Mouse (Mus musculus) G1E (cell line): ENCODE results near the gene Sirpa. TPM values are rescaled to one million over a fixed set of nuclear protein-coding genes. Genes with fewer than 3 reads are reported as not detected.

Experiments
- ATAC-seq: 2 replicates; pipeline ENCODE4 v1.8.0; 2016; ENCODE audit warnings: mild to moderate bottlenecking; ENCODE audit not compliant: insufficient number of reproducible peaks, poor library complexity, low FRiP score, severe bottlenecking; ENCODE audit errors: extremely low read depth
- DNase-seq: peaks from one replicate; pipeline ENCODE4 v3.0.0; 2012; ENCODE audit warnings: low spot score
- H3K27me3 ChIP-seq: 2 replicates; pipeline ENCODE4 v1.6.1; 2012; ENCODE audit warnings: mild to moderate bottlenecking, low read length, inconsistent platforms; ENCODE audit not compliant: insufficient read depth
- H3K36me3 ChIP-seq: replicated peaks from 2 replicates; pipeline ENCODE3; 2012; ENCODE audit warnings: mild to moderate bottlenecking, inconsistent platforms
- H3K4me1 ChIP-seq: 2 replicates; pipeline ENCODE4 v1.6.1; 2012; ENCODE audit warnings: low read depth, low read length, inconsistent platforms, mixed read lengths; ENCODE audit not compliant: insufficient read depth
- H3K4me3 ChIP-seq: 2 replicates; pipeline ENCODE4 v1.5.1; 2012; ENCODE audit warnings: low read depth, mild to moderate bottlenecking, inconsistent platforms, low read length, moderate library complexity, mixed read lengths
- H3K9me3 ChIP-seq: replicated peaks from 2 replicates; pipeline ENCODE4 v1.6.1; 2012; ENCODE audit warnings: inconsistent platforms
- CTCF ChIP-seq: IDR thresholded peaks from 2 replicates; pipeline ENCODE4 v1.5.1; 2012; ENCODE audit warnings: low read depth, low read length, inconsistent platforms, mixed read lengths
- GATA1 ChIP-seq: IDR thresholded peaks from 2 replicates; pipeline ENCODE4 v1.6.1; 2012; ENCODE audit warnings: borderline replicate concordance, low read length, inconsistent platforms, mixed read lengths
- GATA2 ChIP-seq: IDR thresholded peaks from 2 replicates; pipeline ENCODE4 v1.6.1; 2012; ENCODE audit warnings: low read depth, low read length, inconsistent platforms, borderline replicate concordance
- POLR2AphosphoS5 ChIP-seq: IDR thresholded peaks from 2 replicates; pipeline ENCODE4 v1.6.1; 2012; ENCODE audit warnings: low read depth, low read length, inconsistent platforms; ENCODE audit not compliant: insufficient replicate concordance
- TAL1 ChIP-seq: conservative IDR thresholded peaks from 2 replicates; pipeline ENCODE4 v1.6.1; 2012; ENCODE audit warnings: low read depth, low read length, inconsistent platforms, mixed read lengths
- polyA plus RNA-seq: library from polyadenylated mRNA; stranded (reverse); fragments of >175 nt; gene quantifications from 2 replicates; pipeline ENCODE4 v1.2.3, GENCODE M21; 2012
- total RNA-seq, 2 experiments: library from RNA; stranded (forward) in 1 of 2; stranded (reverse) in 1 of 2; fragments of 200-1000 nt in 1 of 2; fragments of >200 nt in 1 of 2; fragmentation: Nextera tagmentation in 1 of 2; gene quantifications; 2 replicates each; pipeline ENCODE4 v1.2.3; 2014 to 2017

Gene Sirpa
- total and polyA plus RNA-seq, 3 experiments, result 1.2 TPM; not detected in 2

DNA sequence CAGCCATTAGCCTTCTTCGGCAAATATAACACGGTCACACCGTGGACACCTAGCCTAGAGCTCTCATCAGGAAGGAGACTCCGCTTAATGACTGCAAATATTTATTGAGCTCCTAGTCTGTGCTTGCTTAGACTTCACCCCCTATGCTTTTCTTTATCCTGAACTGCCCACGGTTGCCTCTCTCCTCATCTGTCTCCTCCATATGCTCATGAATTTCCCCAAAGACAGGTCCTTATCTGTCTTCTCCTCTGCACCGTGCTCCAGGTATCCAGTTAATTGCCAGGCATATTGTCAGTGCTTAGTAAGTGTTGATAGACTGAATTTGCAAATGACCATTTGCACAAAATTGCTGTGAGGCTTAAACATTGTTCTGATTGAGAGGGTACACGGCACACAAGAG is 23.5 kb upstream of the Sirpa start:
- no peaks in the 10 kb centered on the region for H3K4me1 ChIP-seq
- no peak for ATAC-seq
- DNase-seq, result no peak
- H3K27me3 ChIP-seq, result peaks cover 2% of the 10 kb centered on the region
- no peak for TF ChIP-seq CTCF
- no peak for TF ChIP-seq POLR2AphosphoS5
- TF ChIP-seq GATA2, result no peak
- TF ChIP-seq TAL1, result no peak
- TF ChIP-seq GATA1, result no peak
- H3K9me3 ChIP-seq, result no peaks in the 10 kb centered on the region
- H3K36me3 ChIP-seq, result no peaks in the 10 kb centered on the region
- no peak overlapping the region for H3K4me3 ChIP-seq

- ATAC-seq (no peak), DNase-seq (no peak)
- Histone ChIP-seq H3K9me3 (no peaks in the 10 kb centered on the region), H3K36me3 (no peaks in the 10 kb centered on the region), H3K27me3 (peaks cover 2% of the 10 kb centered on the region), H3K4me1 (no peaks in the 10 kb centered on the region), H3K4me3 (no peak overlapping the region)
- TF ChIP-seq GATA1, result no peak
- no peak for TF ChIP-seq GATA2
- no peak for TF ChIP-seq TAL1
- TF ChIP-seq POLR2AphosphoS5, result no peak
- TF ChIP-seq CTCF, result no peak
Measured at GRCm38 (mm10) chr2:129569556-129569955, 23.1 kb upstream of the Sirpa start.

GRCm38 (mm10) chr2:129573701-129574273 is 18.8 kb upstream of the Sirpa start:
- DNase-seq (no peak), ATAC-seq (no peak)
- TF ChIP-seq CTCF, result no peak
- TF ChIP-seq POLR2AphosphoS5, result no peak
- TF ChIP-seq TAL1, result no peak
- TF ChIP-seq GATA2, result no peak
- no peak for TF ChIP-seq GATA1
- Histone ChIP-seq H3K36me3 (no peaks in the 10 kb centered on the region), H3K4me1 (no peaks in the 10 kb centered on the region), H3K9me3 (no peaks in the 10 kb centered on the region), H3K27me3 (no peaks in the 10 kb centered on the region; the same call in none of the 2 replicates), H3K4me3 (no peak overlapping the region)

DNA sequence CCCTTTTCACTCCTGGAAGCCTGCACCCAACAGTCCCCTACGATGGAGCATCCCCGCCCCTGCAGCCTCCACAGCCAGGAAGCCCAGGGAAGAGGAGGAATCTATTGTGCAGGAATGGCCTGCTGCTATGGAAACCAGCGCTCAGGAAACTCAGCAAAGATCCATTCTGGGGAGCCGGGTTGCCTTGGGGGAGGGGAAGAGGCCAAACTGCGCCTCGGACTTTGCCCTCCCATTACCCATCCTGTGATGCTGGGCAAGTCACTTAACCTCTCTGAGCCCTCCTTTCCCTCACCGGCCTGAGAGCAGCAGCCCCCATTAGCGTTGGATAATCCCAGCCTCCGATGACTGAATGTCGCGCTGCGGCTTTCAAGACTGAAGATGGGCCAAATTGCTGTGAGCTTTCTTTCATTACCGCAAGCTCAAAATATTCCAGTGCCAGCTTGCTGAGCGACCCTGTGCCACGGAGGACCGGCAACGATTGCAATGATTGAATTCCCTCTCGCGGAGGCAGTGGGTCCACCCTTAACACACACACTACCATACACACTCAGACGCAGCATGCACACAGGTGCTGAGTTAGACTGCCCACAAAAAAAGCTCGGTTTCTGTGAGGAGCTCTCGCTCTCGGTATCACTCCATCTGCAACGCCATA is 18.1 kb upstream of the Sirpa start:
- peaks cover 5% of the 10 kb centered on the region for H3K27me3 ChIP-seq
- no peak for TF ChIP-seq CTCF
- TF ChIP-seq GATA1, result no peak
- no peak for TF ChIP-seq TAL1
- no peak for TF ChIP-seq POLR2AphosphoS5
- TF ChIP-seq GATA2, result no peak
- no peak for DNase-seq

GRCm38 (mm10) chr2:129575113-129575512 is 17.5 kb upstream of the Sirpa start:
- ATAC-seq, result no peak
- Histone ChIP-seq H3K27me3 (peaks cover 5% of the 10 kb centered on the region), H3K9me3 (no peaks in the 10 kb centered on the region), H3K4me3 (no peak overlapping the region), H3K36me3 (no peaks in the 10 kb centered on the region), H3K4me1 (no peaks in the 10 kb centered on the region)
- TF ChIP-seq TAL1 (no peak), GATA1 (no peak), POLR2AphosphoS5 (no peak), GATA2 (no peak), CTCF (no peak)
- DNase-seq, result no peak

More for the DNA sequence above, 18.1 kb upstream of the Sirpa start:
- Histone ChIP-seq H3K4me1 (no peaks in the 10 kb centered on the region), H3K4me3 (no peak overlapping the region), H3K9me3 (no peaks in the 10 kb centered on the region), H3K36me3 (no peaks in the 10 kb centered on the region)
- ATAC-seq, result no peak

- no peak for TF ChIP-seq TAL1
- TF ChIP-seq GATA2, result no peak
- no peak for TF ChIP-seq GATA1
- TF ChIP-seq POLR2AphosphoS5, result no peak
- TF ChIP-seq CTCF, result no peak
- ATAC-seq (no peak), DNase-seq (no peak)
- H3K9me3 ChIP-seq, result no peaks in the 10 kb centered on the region
- H3K27me3 ChIP-seq, result peaks cover 5% of the 10 kb centered on the region; the same call in 1 of the 2 replicates
- H3K4me1 ChIP-seq, result no peaks in the 10 kb centered on the region
- no peaks in the 10 kb centered on the region for H3K36me3 ChIP-seq
- no peak overlapping the region for H3K4me3 ChIP-seq
Measured at GRCm38 (mm10) chr2:129576611-129577447, 15.8 kb upstream of the Sirpa start.
